Mouse (Mus musculus) testis, postnatal 10 days (tissue): Measurements from ENCODE around the gene Fam57a.

ENCODE experiments used
- DNase-seq: peaks from one replicate; pipeline ENCODE4 v3.0.0; 2021; ENCODE audit warnings: low spot score

The Fam57a gene

GRCm38 (mm10) chr11:76243811-76244546 is 64.5 kb downstream of the Fam57a start:
- no peak for DNase-seq

- DNase-seq = no peak
Measured at GRCm38 (mm10) chr11:76246439-76246838, 67.0 kb downstream of the Fam57a start.

- no peak for DNase-seq
Measured at GRCm38 (mm10) chr11:76247239-76247638, 67.8 kb downstream of the Fam57a start.

DNA sequence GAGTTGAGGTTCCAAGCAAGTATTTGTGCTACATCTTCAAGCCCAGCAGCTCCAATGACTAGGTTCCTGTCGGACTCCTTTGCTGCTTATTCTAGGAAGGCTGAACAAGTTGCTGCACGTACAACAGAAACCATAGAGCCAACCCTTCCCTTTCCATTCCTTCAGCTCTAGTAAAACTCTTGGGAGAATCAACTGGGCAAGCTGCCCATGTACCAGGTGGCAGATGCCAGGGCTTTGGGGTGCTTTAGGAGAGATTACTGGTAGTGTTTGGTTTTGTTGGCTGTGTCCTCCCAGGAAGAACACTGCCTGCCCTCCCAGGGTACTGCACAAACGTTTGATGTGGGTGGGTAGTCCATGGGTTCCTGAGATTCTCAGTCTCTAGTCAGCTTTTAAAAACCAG is 72.6 kb downstream of the Fam57a start:
- DNase-seq = no peak

- DNase-seq = peak; percentile 92
Measured at GRCm38 (mm10) chr11:76253145-76253917, 73.9 kb downstream of the Fam57a start.

DNA sequence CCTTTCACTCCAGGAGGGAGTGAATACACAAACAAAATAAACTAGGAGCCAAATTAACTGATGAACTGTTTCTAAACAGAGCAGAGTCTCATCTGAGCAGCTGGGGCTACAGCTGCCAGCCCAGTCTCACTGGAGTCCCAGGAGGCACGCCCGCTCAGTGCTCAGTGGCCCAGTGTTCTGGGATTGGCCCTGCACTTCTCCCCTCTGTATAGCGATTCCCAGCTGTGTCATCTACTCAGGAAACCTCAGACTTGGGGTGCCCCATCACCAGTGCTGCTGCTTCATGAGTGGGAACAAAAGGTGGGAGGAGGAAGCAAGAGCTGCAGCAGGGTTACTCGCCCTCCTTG is 74.4 kb downstream of the Fam57a start:
- no peak for DNase-seq

GRCm38 (mm10) chr11:76255431-76256001 is 76.0 kb downstream of the Fam57a start:
- no peak for DNase-seq

DNA sequence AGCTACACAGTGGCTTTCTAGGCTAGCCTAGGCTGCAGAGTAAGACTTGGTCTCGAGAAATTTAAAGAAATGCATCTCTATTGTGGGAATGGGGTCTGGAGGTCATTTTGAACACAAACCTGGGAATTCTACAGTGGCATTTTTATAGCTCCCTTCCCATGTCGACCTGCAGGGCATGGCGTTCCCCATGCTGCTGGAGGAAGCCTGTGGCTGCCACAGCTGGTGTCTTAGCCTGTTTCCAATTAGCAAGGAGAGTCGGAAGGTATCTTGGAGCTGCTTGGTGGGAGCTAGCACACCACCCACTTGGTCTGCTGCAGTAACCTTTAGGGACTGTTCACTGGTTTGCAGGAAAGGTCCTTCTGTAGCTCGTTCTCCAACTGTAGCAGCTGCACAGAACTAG is 76.7 kb downstream of the Fam57a start:
- no peak for DNase-seq

GRCm38 (mm10) chr11:76257386-76257785 is 77.9 kb downstream of the Fam57a start:
- DNase-seq = no peak

DNA sequence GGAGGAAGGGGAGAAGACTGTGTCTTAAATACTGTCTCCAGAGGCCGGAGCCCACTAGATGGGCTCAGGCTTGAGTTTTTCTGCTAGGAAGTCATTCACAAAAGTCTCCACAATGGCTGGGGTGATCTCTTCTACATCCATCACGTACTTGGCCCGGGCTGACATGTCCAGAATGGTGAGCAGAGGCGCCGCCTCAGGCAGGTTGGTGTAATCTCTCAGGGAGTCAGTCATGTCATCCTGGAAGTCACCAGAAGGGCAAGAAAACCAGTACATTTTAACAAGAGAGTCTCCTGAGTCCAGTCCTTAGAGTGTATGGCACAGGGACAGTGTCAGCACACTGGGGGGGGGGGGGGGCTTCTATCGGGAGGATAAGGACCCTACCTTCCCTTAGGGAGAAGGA is 79.0 kb downstream of the Fam57a start:
- no peak for DNase-seq

GRCm38 (mm10) chr11:76260208-76261050 is 81.0 kb downstream of the Fam57a start:
- no peak for DNase-seq

DNA sequence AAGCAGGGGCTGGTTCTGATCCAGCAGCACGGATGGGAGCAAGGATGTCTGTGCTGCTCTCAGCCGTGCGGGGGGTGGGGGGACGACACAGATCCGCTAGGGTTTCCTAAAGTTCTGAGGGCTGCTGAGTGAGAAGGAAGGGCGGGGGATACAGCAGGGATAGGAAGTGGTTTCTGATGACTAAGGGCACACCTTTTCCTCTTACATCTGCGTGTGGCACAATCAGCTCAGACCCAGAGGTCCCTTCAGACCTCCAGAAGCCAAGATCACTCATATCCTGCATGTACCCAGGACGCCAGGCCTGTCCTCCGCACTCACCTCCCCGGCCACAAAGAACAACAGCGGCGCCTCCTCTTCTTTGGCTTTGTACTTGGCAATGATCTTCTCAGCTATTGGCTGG is 81.8 kb downstream of the Fam57a start:
- DNase-seq = no peak

- DNase-seq = no peak
Measured at GRCm38 (mm10) chr11:76262611-76263351, 83.3 kb downstream of the Fam57a start.
